Mouse (Mus musculus): ENCODE measurements around the gene Tsku. TPM values are rescaled to one million over a fixed set of nuclear protein-coding genes. Genes with fewer than 3 reads are reported as not detected.

The Tsku gene
- polyA plus RNA-seq, 1 experiment: 199 TPM

DNA sequence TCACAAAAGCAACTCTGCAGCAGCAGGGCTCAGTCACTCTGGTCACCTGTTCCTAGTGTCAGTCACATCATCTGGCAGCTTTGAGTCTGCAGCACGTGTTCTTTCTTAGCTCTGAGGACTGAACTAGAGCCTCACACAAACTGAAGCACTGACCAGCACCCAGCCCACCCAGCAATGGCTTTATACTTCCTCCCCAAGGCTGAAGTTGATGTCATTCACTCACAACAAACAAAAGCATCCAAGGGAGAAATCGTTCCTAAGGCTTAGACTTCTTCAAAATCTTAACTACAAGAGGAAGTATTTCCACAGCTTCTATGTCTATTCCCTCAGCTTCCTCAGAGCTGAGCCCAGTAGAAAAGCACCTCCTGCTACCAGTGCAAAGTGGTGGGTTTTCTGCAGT, 32.8 kb downstream of the Tsku start:
- no peak for DNase-seq (ENCODE audit: low spot score)

- DNase-seq (ENCODE audit: low spot score): no peak
Measured at GRCm38 (mm10) chr7:98326051-98326450, 35.1 kb downstream of the Tsku start.

DNA sequence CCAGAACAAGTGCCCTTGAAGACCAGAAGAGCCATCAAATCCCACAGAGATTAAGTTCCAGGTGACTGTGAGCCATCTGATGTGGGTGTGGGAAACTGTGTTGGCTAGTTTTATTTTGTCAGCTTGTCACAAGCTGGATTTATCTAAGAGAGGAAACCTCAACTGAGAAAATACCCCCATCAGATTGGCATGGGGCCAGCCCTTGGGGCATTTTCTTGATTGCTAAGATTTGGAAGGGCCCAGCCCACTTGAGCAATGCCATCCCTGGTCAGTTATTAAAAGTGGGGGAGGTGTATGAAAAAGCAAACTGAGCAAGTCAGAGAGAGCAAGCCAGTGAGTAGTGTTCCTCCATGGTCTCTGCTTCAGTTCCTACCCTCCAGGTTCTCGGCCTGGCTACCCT, 36.9 kb downstream of the Tsku start:
- DNase-seq (ENCODE audit: low spot score): no peak

DNA sequence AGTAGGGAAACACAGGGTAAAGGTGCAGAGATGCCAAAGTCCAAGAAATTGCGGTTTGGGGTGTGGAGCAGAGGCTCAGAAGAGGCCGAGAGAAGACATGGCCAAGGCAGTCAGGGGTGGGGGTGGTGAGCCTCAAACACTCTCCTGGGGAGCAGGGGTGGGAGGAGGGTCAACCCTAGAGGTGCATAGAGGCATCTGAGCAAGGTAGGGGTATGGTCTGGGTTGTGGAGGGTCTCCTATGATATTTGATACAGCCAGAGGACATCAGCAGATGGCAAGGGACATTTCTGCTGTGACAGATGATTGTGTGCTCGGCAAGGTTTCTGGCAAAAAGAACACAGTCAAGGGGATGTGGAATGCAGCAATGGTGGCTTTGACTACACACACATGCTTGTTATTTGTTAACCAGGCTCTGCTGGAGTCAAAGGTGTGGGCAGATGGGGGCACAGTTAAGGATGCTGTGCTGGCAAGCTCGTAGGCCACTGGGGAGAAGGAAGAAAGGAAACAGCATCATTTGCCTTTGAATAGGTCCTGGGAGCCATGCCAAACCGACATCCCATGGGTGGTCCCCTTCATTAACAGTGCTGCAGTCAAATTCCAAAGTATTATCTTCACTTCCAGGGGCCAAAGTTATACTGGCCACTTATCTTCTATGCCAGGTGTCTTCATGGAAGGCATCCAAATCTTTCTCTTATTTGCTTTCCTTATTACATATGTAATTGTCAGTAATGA, 37.7 kb downstream of the Tsku start:
- DNase-seq (ENCODE audit: low spot score): no peak

DNA sequence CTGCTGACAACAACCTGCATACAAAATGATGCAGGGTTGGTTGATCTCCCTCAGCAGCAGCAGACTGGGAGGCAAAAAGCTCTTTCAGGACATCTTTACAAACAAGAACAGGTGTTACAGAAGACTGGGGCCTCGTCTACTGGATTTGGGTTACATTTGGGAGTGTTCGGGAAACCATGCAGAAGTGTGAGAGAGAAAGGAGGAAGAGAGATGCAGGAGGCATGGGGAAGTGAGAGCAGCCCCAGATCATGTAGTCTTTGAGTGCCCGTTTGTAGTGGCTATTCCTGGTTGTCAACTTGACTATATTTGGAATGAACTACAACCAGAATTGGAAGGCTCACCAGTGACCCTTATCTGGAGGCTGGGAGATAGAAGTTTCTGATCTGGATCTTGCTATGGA, 38.7 kb downstream of the Tsku start:
- DNase-seq (ENCODE audit: low spot score): no peak

- no peak for DNase-seq (ENCODE audit: low spot score)
Measured at GRCm38 (mm10) chr7:98321083-98321482, 40.0 kb downstream of the Tsku start, which contains the start of gene Acer3. Gene Acer3, minus strand, starts transcription at chr7:98321208.

DNA sequence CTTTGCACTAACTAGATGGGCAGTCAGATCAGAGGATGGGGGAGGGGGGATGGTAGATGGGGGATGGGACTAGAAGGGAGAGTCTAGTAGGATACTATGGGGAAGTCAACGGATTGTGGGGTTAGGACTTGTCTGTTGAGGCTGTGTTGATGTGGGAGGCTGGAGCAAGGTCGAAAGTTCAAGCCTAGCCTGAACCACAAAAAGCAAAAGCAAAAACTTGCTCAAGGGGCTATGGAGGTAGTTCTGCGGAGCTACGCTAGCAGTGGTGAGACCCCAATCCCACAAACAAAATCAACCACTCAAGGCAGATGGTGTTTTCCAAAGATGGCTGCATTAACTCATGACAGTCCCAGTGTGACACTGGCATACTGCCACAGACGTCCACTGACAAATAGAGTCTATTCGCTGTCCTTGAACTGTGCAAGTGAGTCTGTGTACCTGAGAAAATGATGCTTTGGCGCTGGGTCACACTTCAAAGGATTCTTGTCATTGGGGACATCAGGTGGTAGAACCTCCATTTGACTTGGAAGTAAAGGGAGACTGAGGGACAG, 41.0 kb downstream of the Tsku start:
- DNase-seq (ENCODE audit: low spot score): no peak

DNA sequence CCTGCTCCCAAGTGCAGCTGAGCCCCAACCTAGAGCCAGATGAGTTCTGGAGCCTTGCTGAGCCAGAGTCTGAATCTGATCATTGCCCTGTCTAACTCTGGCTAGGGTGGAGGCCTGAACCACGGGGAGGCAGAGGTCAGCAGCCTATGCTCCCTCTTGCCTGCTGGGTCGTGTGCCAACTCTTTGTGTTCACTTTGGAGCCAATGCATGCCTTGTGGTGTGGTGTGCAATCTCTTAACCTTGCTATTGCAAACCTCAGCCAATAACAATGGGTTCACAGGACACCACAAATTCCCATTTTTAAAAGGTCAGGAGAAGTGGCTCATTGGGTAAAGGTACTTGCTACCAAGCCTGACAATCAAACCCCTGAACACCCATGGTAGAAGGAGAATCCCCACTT, 44.6 kb downstream of the Tsku start:
- no peak for DNase-seq (ENCODE audit: low spot score)

- no peak for DNase-seq (ENCODE audit: low spot score)
Measured at GRCm38 (mm10) chr7:98315087-98315486, 46.0 kb downstream of the Tsku start.

GRCm38 (mm10) chr7:98312185-98312920, 48.8 kb downstream of the Tsku start:
- no peak for DNase-seq (ENCODE audit: low spot score)

- no peak for DNase-seq (ENCODE audit: low spot score)
Measured at GRCm38 (mm10) chr7:98310266-98310665, 50.9 kb downstream of the Tsku start.

DNA sequence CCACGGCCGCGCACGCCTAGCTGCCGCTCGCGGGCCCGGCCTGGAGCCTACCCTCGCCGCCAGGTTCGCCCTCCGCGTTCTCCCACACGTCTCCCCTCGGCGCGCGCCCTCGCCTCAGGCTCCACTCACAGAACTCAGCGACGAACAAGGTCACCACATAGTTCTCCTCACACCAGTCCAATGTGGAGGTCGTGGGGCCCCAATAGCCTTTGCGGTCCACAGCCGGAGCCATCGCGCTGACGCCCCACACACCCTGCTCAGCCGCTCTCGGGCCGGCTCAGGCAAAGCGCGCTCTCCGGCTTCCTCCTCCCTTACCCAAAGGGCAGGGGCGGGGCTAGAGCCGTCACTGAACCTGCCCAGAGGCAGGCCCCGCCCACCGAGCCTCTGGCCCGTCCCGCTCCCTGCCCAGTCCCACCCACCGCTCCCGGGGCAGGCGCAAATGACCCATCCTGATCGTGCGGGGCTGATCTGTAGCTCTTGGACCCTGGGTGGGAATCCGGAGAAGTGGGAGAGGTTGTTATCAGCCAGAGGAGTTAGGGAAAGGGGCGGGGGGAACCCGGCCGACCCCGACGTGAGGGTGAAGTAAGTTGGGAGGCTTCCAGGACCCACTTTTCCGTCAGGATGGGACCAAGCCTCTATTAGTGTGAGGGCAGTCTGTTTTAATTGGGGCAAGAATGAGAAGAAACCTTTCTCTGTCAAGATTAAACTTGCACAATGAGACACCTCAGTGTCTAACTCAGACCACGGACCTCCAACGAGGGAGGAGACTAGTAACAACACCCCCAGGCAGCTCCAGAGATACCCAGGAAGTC, 51.7 kb downstream of the Tsku start:
- peak; percentile 92 for DNase-seq (ENCODE audit: low spot score)

GRCm38 (mm10) chr7:98308607-98309218, 52.4 kb downstream of the Tsku start:
- no peak for DNase-seq (ENCODE audit: low spot score)

- no peak for DNase-seq (ENCODE audit: low spot score)
Measured at GRCm38 (mm10) chr7:98307921-98308606, 53.1 kb downstream of the Tsku start.

DNA sequence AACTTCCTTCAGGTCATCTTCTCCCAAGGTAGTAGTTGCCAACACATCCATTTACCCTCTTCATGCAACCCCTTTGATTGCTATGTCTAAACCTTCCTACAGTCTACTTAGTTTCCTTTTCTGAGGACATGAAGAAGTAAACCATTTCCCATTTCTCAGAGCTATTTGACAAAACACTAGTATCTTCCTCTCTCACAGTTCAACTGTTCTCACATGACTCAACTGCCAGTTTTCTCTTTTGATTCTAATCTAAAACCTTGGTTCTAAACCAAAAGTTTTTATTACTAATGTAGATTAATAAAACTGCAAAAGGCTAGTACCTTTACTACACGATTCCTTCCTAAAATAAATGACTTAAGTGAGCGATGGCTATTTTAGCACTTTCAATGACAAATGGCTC, 53.7 kb downstream of the Tsku start:
- DNase-seq (ENCODE audit: low spot score): no peak

Other genes starting within 250 kb of the Tsku start
- gene Myo7a, start 241.8 kb downstream of the Tsku start, polyA plus RNA-seq (2012; rRNA removed): 29.5 and 35.3 TPM in 2 replicates
- gene Omp, start 215.8 kb downstream of the Tsku start, polyA plus RNA-seq (2012; rRNA removed): 1.7 and 2.2 TPM in 2 replicates
- 71.4 and 76.6 TPM in 2 replicates for gene Capn5, start 183.1 kb downstream of the Tsku start, polyA plus RNA-seq (2012; rRNA removed)
- 0.32 and 0.46 TPM in 2 replicates for gene B3gnt6, start 161.8 kb downstream of the Tsku start, polyA plus RNA-seq (2012; rRNA removed)
- gene Acer3, start 40.1 kb downstream of the Tsku start, polyA plus RNA-seq (2012; rRNA removed): 26.7 and 32.4 TPM in 2 replicates
- 0.10 and 0.17 TPM in 2 replicates for gene Gucy2d, start 79.1 kb upstream of the Tsku start, polyA plus RNA-seq (2012; rRNA removed)
- gene Lrrc32, start 128.0 kb upstream of the Tsku start, polyA plus RNA-seq (2012; rRNA removed): 12.6 and 17.6 TPM in 2 replicates